Mouse (Mus musculus): ENCODE results near the gene Elf5.

The Elf5 gene

GRCm38 (mm10) chr2:103476657-103477056 is 65.2 kb downstream of the Elf5 start:
- DNase-seq (ENCODE audit: low spot score), result no peak

- no peak for DNase-seq (ENCODE audit: low spot score)
Measured at GRCm38 (mm10) chr2:103477456-103477855, 66.0 kb downstream of the Elf5 start.

GRCm38 (mm10) chr2:103478326-103478725 is 66.8 kb downstream of the Elf5 start:
- DNase-seq (ENCODE audit: low spot score), result no peak

GRCm38 (mm10) chr2:103480240-103480639 is 68.8 kb downstream of the Elf5 start:
- DNase-seq (ENCODE audit: low spot score), result peak; percentile 33

- no peak for DNase-seq (ENCODE audit: low spot score)
Measured at GRCm38 (mm10) chr2:103480871-103481270, 69.4 kb downstream of the Elf5 start.

GRCm38 (mm10) chr2:103481314-103482231 is 70.1 kb downstream of the Elf5 start:
- DNase-seq (ENCODE audit: low spot score), result no peak

GRCm38 (mm10) chr2:103483289-103483985 is 71.9 kb downstream of the Elf5 start:
- no peak for DNase-seq (ENCODE audit: low spot score)

- DNase-seq (ENCODE audit: low spot score), result peak; percentile 16
Measured at GRCm38 (mm10) chr2:103483986-103484520, 72.6 kb downstream of the Elf5 start.

GRCm38 (mm10) chr2:103484617-103485401 is 73.3 kb downstream of the Elf5 start, which contains the start of gene Cat:
Cat (minus strand) TSS chr2:103485160.
- peak; percentile 85 for DNase-seq (ENCODE audit: low spot score)

- DNase-seq (ENCODE audit: low spot score), result no peak
Measured at GRCm38 (mm10) chr2:103492526-103492925, 81.0 kb downstream of the Elf5 start.

GRCm38 (mm10) chr2:103493827-103494226 is 82.3 kb downstream of the Elf5 start:
- no peak for DNase-seq (ENCODE audit: low spot score)

- DNase-seq (ENCODE audit: low spot score), result no peak
Measured at GRCm38 (mm10) chr2:103495633-103496418, 84.3 kb downstream of the Elf5 start.
